Mouse (Mus musculus) liver, embryonic 11.5 days (tissue): ENCODE measurements around the gene Pak1. TPM values are rescaled to one million over a fixed set of nuclear protein-coding genes. Genes with fewer than 3 reads are reported as not detected.

Experiments used
- ATAC-seq: fragments of 200-750 bp; cut with Nextera tagmentation; replicated peaks from 2 replicates; pipeline ENCODE4 v1.8.0; 2017; ENCODE audit warnings: moderate number of reproducible peaks, mild to moderate bottlenecking, moderate TSS enrichment, moderate library complexity; ENCODE audit not compliant: low FRiP score
- DNase-seq: peaks from one replicate; pipeline ENCODE4 v3.0.0-alpha.2; 2017; ENCODE audit warnings: low spot score
- H3K27ac ChIP-seq: fragments of 300-500 bp; sonication (generic); 2 replicates; pipeline ENCODE4 v1.5.1; 2014; ENCODE audit warnings: mild to moderate bottlenecking, low read depth, low read length, control low read depth
- H3K27me3 ChIP-seq: fragments of 300-500 bp; sonication (generic); replicated peaks from 2 replicates; pipeline ENCODE4 v1.6.1; 2014; ENCODE audit warnings: low read length, mixed read lengths; ENCODE audit not compliant: control insufficient read depth, insufficient read depth
- H3K36me3 ChIP-seq: fragments of 300-500 bp; sonication (generic); 2 replicates; pipeline ENCODE4 v1.6.1; 2014; ENCODE audit warnings: mild to moderate bottlenecking, low read length, moderate library complexity, mixed read lengths; ENCODE audit not compliant: control insufficient read depth, insufficient read depth
- H3K4me1 ChIP-seq: fragments of 300-500 bp; sonication (generic); replicated peaks from 2 replicates; pipeline ENCODE4 v1.6.1; 2014; ENCODE audit warnings: low read length, mixed read lengths; ENCODE audit not compliant: control insufficient read depth, insufficient read depth
- H3K4me2 ChIP-seq: fragments of 300-500 bp; sonication (generic); 2 replicates; pipeline ENCODE4 v1.6.1; 2014; ENCODE audit warnings: mild to moderate bottlenecking, control low read depth, moderate library complexity
- H3K4me3 ChIP-seq: fragments of 300-500 bp; sonication (generic); 2 replicates; pipeline ENCODE4 v1.5.1; 2014; ENCODE audit warnings: low read depth, low read length, control low read depth
- H3K9ac ChIP-seq: fragments of 300-500 bp; sonication (generic); 2 replicates; pipeline ENCODE4 v1.6.1; 2014; ENCODE audit warnings: low read depth, low read length, control low read depth
- H3K9me3 ChIP-seq: fragments of 300-500 bp; sonication (generic); 2 replicates; pipeline ENCODE4 v1.6.1; 2016; ENCODE audit warnings: low read length, inconsistent platforms, mixed read lengths; ENCODE audit not compliant: control insufficient read depth
- WGBS: fragments of 180-500 bp; shearing (Covaris S2); extraction: QIAGEN DNeasy Blood & Tissue Kit; methylation state at CpG from one replicate; pipeline ENCODE4 v1.1.7; 2014; 5-methylcytosine and 5-hydroxymethylcytosine counted together
- polyA plus RNA-seq: library from polyadenylated mRNA; unstranded; fragments of >200 nt; fragmentation: Nextera tagmentation; extraction: Ambion mirVana; gene quantifications from 2 replicates; pipeline ENCODE4 v1.2.1, GENCODE M21; 2014

Pak1 gene
- polyA plus RNA-seq = 15.2 and 15.4 TPM in 2 replicates

- Histone ChIP-seq H3K9ac (peak within 1 kb of the TSS; percentile 61), H3K4me2 (peak within 1 kb of the TSS; percentile 99), H3K4me3 (peak within 1 kb of the TSS; percentile 71), H3K9me3 (no peaks in the 10 kb centered on the region), H3K27ac (no peak within 1 kb of the TSS), H3K36me3 (no peaks in the 10 kb centered on the region), H3K4me1 (peaks cover 3% of the 10 kb centered on the region; the same call in 1 of the 2 replicates), H3K27me3 (peaks cover 28% of the 10 kb centered on the region)
- peak; percentile 80 for DNase-seq
- 1% methylated on average over 46 of the region's 46 CpGs for WGBS
- ATAC-seq = peak; percentile 90
Measured at GRCm38 (mm10) chr7:97788190-97788668, at the start of gene Pak1. Gene Pak1 (plus strand): TSS chr7:97788541.

DNA sequence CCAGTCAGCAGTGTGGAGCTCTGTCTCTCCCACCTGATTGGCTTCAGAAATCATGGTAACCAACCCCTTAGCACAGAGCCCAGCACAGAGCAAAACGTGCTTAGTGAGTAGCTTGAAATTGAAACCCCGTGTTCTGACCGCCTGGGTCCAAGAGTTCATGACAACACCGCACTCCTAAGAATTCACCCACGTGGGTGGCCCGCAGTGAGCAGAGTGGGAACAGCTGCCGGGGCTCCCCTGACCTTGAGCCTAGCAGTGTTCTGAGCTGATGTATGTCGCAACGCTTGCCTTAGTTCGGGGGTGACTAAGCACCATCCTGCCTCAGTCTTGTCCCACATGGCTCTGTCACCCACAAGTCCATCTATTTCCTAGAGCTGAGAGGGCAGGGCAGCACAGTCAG, 47.4 kb upstream of the Pak1 start:
- Histone ChIP-seq H3K9ac (no peak overlapping the region; the same call in 1 of the 2 replicates), H3K4me2 (no peak overlapping the region), H3K4me3 (no peak overlapping the region), H3K36me3 (no peaks in the 10 kb centered on the region), H3K27me3 (no peaks in the 10 kb centered on the region), H3K9me3 (no peaks in the 10 kb centered on the region), H3K27ac (peak overlapping the region; percentile 1; the same call in 1 of the 2 replicates), H3K4me1 (peaks cover 18% of the 10 kb centered on the region)
- 68% methylated on average over 10 of the region's 10 CpGs for WGBS
- ATAC-seq = no peak
- no peak for DNase-seq

DNA sequence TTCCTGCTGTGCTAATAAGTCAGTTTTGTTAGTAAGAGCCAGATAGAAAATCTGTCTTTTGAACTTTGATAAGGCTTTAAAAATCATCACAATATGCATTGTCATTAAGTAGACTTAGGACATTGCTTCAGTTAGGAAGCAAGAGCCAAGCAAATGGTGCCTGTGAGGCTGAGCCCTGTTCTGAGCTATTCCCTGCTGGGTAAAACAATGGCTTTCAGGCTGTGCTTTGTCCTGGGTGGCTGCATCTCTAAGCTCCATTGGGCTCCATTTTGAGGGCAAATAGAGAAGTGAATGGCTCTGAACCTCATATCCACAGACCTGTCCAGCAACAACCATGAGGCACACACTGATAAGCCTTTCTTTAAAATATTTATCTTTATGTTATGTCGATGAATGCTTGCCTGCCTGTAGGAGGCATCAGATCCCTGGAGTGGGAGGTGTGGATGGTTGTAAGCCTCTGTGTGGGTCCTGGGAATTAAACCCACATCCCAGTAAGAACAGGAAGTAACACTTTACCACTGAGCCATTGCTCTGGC, 46.5 kb upstream of the Pak1 start:
- Histone ChIP-seq H3K27me3 (no peaks in the 10 kb centered on the region), H3K4me2 (no peak overlapping the region), H3K9me3 (no peaks in the 10 kb centered on the region), H3K4me3 (no peak overlapping the region), H3K36me3 (no peaks in the 10 kb centered on the region), H3K4me1 (peaks cover 17% of the 10 kb centered on the region), H3K27ac (peak overlapping the region; percentile 41; the same call in 1 of the 2 replicates), H3K9ac (no peak overlapping the region)
- DNase-seq = no peak
- ATAC-seq = no peak
- WGBS = 14% methylated on average over 1 of the region's 1 CpGs

DNA sequence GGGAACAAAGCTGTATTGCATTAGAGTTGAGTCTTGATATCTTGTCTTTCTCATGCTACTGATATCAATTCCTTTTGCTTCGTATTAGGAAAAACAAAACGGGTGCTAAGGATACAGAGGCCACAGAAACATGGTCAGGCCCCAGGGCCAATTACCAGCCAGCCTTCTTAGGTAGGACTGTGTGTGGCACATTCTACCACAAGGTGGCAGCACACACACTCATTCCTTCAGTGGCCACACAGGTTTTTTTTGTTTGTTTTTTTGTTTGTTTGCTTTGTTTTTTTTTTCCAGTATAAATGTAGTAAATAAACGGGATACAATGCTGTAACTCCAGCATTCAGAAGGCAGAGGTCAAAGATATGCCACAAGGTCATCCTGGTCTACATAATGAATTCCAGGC, 43.0 kb upstream of the Pak1 start:
- Histone ChIP-seq H3K9ac (no peak overlapping the region), H3K4me1 (peaks cover 21% of the 10 kb centered on the region), H3K4me2 (no peak overlapping the region), H3K36me3 (no peaks in the 10 kb centered on the region), H3K9me3 (no peaks in the 10 kb centered on the region), H3K4me3 (no peak overlapping the region), H3K27ac (no peak overlapping the region), H3K27me3 (no peaks in the 10 kb centered on the region)
- 19% methylated on average over 3 of the region's 3 CpGs for WGBS
- ATAC-seq = no peak
- DNase-seq = no peak

- peak overlapping the region; percentile 93 for H3K27ac ChIP-seq
- ATAC-seq = peak; percentile 92
- H3K9me3 ChIP-seq = no peaks in the 10 kb centered on the region
- H3K9ac ChIP-seq = peak overlapping the region; percentile 54
- DNase-seq = peak; percentile 51
- no peaks in the 10 kb centered on the region for H3K36me3 ChIP-seq
- peak overlapping the region; percentile 53 for H3K4me2 ChIP-seq
- H3K27me3 ChIP-seq = no peaks in the 10 kb centered on the region
- 38% methylated on average over 4 of the region's 4 CpGs for WGBS
- no peak overlapping the region for H3K4me3 ChIP-seq
- peaks cover 8% of the 10 kb centered on the region for H3K4me1 ChIP-seq
Measured at GRCm38 (mm10) chr7:97747176-97747707, 41.1 kb upstream of the Pak1 start.

GRCm38 (mm10) chr7:97747787-97748497, 40.4 kb upstream of the Pak1 start:
- Histone ChIP-seq H3K4me3 (no peak overlapping the region; the same call in 1 of the 2 replicates), H3K4me2 (peak overlapping the region; percentile 72), H3K27me3 (no peaks in the 10 kb centered on the region), H3K9ac (peak overlapping the region; percentile 54), H3K27ac (peak overlapping the region; percentile 93), H3K9me3 (no peaks in the 10 kb centered on the region), H3K36me3 (no peaks in the 10 kb centered on the region), H3K4me1 (peaks cover 8% of the 10 kb centered on the region)
- DNase-seq (peak; percentile 77), ATAC-seq (peak; percentile 53; the same call in 1 of the 2 replicates)
- 22% methylated on average over 28 of the region's 28 CpGs for WGBS

- Histone ChIP-seq H3K4me3 (peak overlapping the region; percentile 37), H3K27ac (peak overlapping the region; percentile 73), H3K9me3 (no peaks in the 10 kb centered on the region), H3K36me3 (no peaks in the 10 kb centered on the region), H3K9ac (peak overlapping the region; percentile 57), H3K4me1 (peaks cover 8% of the 10 kb centered on the region), H3K27me3 (no peaks in the 10 kb centered on the region), H3K4me2 (peak overlapping the region; percentile 72)
- ATAC-seq (0 out of 2 replicates have a peak, but pooled peaks have one; percentile 4), DNase-seq (no peak)
- WGBS = 42% methylated on average over 10 of the region's 10 CpGs
Measured at GRCm38 (mm10) chr7:97748527-97749206, 39.7 kb upstream of the Pak1 start.
